Mouse (Mus musculus): Measurements from ENCODE around the gene Adprhl1. TPM values are rescaled to one million over a fixed set of nuclear protein-coding genes. Genes with fewer than 3 reads are reported as not detected.

Adprhl1 gene
- polyA plus RNA-seq, 1 experiment, result 0.11 TPM

DNA sequence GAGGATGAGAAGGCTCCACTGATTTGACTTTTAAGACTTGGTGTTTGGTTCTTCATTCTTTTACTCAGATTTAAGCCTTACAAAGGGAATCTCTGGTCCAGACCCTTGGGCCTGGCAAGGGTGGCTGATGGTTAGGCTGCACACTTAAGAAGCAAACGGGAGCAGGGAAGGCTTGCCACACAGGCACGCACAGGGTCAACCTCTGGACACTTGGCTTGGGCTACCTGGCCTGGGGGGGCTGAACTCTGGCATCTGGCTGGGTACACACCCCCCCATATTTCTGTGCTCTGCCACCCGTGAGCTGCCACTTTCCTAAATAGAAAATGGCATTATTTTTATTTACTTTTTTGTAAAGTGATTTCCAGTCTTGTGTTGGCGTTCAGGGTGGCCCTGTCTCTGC lies 79.2 kb downstream of the Adprhl1 start:
- H3K27me3 ChIP-seq (replicated peaks), result no peaks in the 10 kb centered on the region
- no peaks in the 10 kb centered on the region for H3K9me3 ChIP-seq
- H3K36me3 ChIP-seq (replicated peaks; ENCODE audit: low read length), result peaks cover 99% of the 10 kb centered on the region
- peaks cover 23% of the 10 kb centered on the region for H3K4me1 ChIP-seq
- TF ChIP-seq FLI1 (IDR thresholded peaks at IDR 0.05; ENCODE audit: low read length), result no peak
- no peak for TF ChIP-seq GATA1 (IDR thresholded peaks at IDR 0.05; ENCODE audit: borderline replicate concordance, low read length)
- no peak overlapping the region for H3K4me3 ChIP-seq (replicated peaks)

DNA sequence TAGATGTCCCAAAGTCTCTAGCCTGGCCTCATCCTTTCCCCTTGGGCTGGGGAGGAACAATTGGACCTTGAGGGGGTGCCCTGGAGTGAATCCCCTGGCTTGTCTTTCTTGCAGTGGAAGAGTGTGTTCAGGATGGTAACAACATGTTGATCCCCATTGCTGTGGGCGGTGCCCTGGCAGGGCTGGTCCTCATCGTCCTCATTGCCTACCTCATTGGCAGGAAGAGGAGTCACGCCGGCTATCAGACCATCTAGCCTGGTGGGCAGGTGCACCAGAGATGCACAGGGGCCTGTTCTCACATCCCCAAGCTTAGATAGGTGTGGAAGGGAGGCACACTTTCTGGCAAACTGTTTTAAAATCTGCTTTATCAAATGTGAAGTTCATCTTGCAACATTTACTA lies 79.7 kb downstream of the Adprhl1 start:
- no peak overlapping the region for H3K4me3 ChIP-seq (replicated peaks)
- no peaks in the 10 kb centered on the region for H3K9me3 ChIP-seq
- peaks cover 99% of the 10 kb centered on the region for H3K36me3 ChIP-seq (replicated peaks; ENCODE audit: low read length)
- peaks cover 25% of the 10 kb centered on the region for H3K4me1 ChIP-seq
- no peak for TF ChIP-seq GATA1 (IDR thresholded peaks at IDR 0.05; ENCODE audit: borderline replicate concordance, low read length)
- TF ChIP-seq FLI1 (IDR thresholded peaks at IDR 0.05; ENCODE audit: low read length), result no peak
- no peaks in the 10 kb centered on the region for H3K27me3 ChIP-seq (replicated peaks)

Other genes starting within 250 kb of the Adprhl1 start
- gene F7, start 228.1 kb downstream of the Adprhl1 start, polyA plus RNA-seq (2012; ENCODE audit: insufficient read depth, low replicate concordance), result 11.8 TPM in 1 of 2 replicates, not detected in the other
- gene F10, start 216.9 kb downstream of the Adprhl1 start, polyA plus RNA-seq (2012; ENCODE audit: insufficient read depth, low replicate concordance), result 19.0 and 24.9 TPM in 2 replicates
- 0.08 TPM in 1 of 2 replicates, not detected in the other for gene Proz, start 193.2 kb downstream of the Adprhl1 start, polyA plus RNA-seq (2012; ENCODE audit: insufficient read depth, low replicate concordance)
- 10.0 and 25.2 TPM in 2 replicates for gene Pcid2, start 148.7 kb downstream of the Adprhl1 start, polyA plus RNA-seq (2012; ENCODE audit: insufficient read depth, low replicate concordance)
- gene Cul4a, start 148.5 kb downstream of the Adprhl1 start, polyA plus RNA-seq (2012; ENCODE audit: insufficient read depth, low replicate concordance), result 5.8 and 14.3 TPM in 2 replicates
- gene Lamp1, start 95.0 kb downstream of the Adprhl1 start, polyA plus RNA-seq (2012; ENCODE audit: insufficient read depth, low replicate concordance), result 228 and 359 TPM in 2 replicates
- 16.8 and 26.7 TPM in 2 replicates for gene Grtp1, start 53.5 kb downstream of the Adprhl1 start, polyA plus RNA-seq (2012; ENCODE audit: insufficient read depth, low replicate concordance)
- gene Dcun1d2, start 34.0 kb upstream of the Adprhl1 start, polyA plus RNA-seq (2012; ENCODE audit: insufficient read depth, low replicate concordance), result 0.61 and 3.9 TPM in 2 replicates
- 16.7 and 19.0 TPM in 2 replicates for gene Tmco3, start 34.0 kb upstream of the Adprhl1 start, polyA plus RNA-seq (2012; ENCODE audit: insufficient read depth, low replicate concordance)
- 2.3 and 11.5 TPM in 2 replicates for gene Tfdp1, start 84.6 kb upstream of the Adprhl1 start, polyA plus RNA-seq (2012; ENCODE audit: insufficient read depth, low replicate concordance)
- gene Atp4b, start 142.7 kb upstream of the Adprhl1 start, polyA plus RNA-seq (2012; ENCODE audit: insufficient read depth, low replicate concordance), result not detected in 2 replicates
- gene Grk1, start 150.9 kb upstream of the Adprhl1 start, polyA plus RNA-seq (2012; ENCODE audit: insufficient read depth, low replicate concordance), result 0.11 TPM in 1 of 2 replicates, not detected in the other
- not detected in 2 replicates for gene Tmem255b, start 181.0 kb upstream of the Adprhl1 start, polyA plus RNA-seq (2012; ENCODE audit: insufficient read depth, low replicate concordance)
- gene Gas6, start 240.3 kb upstream of the Adprhl1 start, polyA plus RNA-seq (2012; ENCODE audit: insufficient read depth, low replicate concordance), result 1.3 TPM in 1 of 2 replicates, not detected in the other

All from megakaryocyte, embryonic 14.5 days (primary cell).